Mouse (Mus musculus): ENCODE measurements around the gene Tacr1. TPM values are rescaled to one million over a fixed set of nuclear protein-coding genes. Genes with fewer than 3 reads are reported as not detected.
"Not testable (repeated sequence)": the region's sequence is repeated elsewhere in the genome, so short reads cannot be mapped to it uniquely, and the experiment has no call there.

Gene Tacr1
- polyA plus RNA-seq (2015; fragmentation: Nextera tagmentation; extraction: Ambion mirVana), result 0.65 and 0.66 TPM in 2 replicates

DNA sequence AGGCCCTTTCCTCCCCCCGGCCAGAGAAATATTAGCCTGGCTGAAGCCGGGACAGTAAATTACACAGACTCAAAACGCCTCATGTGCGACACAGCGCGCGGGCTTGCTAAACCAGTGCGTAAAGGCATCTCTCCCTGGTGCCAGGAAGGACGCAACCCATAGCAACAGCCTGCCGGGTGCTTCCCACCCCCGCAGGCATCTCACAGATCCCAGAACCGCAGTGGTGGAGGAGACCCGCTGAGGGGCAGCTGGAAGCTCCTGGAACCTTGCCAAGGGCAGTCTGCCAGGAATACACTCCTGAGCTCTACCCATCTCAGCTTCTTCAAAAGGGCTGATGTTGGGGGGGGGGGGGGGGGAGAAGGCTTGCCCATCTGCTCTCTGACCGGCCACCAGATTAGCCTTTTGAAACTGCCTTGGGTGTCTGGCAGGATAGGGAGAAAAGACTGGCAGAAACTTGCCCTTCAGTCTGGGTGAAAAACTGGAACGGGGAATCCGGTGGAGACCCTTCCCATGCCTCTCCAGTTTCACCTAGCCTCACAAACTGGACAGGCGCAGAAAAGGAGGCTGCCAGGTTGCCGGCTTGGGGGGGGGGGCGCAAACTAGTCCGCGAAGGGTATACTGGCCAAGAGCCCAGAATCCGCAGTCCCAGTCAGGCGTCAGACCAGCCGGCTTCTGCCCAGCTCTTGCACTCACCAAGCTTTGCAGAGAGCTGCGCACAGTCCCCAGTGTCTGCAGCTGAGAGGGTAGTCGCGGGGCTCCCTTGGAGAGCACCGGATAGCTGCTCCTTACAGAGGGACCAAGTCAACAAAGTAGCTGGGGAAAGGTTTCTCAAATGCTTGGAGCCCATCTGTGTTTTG is at the start of gene Tacr1:
Tacr1 (plus strand) TSS at position 740 of the 857 bp plus-strand sequence.
- Histone ChIP-seq H3K27ac (peak within 1 kb of the TSS; percentile 23; the same call in 1 of the 2 replicates), H3K9me3 (no peaks in the 10 kb centered on the region), H3K36me3 (no peaks in the 10 kb centered on the region), H3K4me2 (peak within 1 kb of the TSS; percentile 63), H3K4me3 (peak within 1 kb of the TSS; percentile 32), H3K9ac (no peak within 1 kb of the TSS), H3K4me1 (peaks cover 22% of the 10 kb centered on the region), H3K27me3 (peaks cover 42% of the 10 kb centered on the region)
- ATAC-seq (ENCODE audit: borderline replicate concordance, extremely low read depth, low FRiP score, low TSS enrichment), result peak; percentile 78
- WGBS, result 1% methylated on average over 27 of the region's 28 CpGs

DNA sequence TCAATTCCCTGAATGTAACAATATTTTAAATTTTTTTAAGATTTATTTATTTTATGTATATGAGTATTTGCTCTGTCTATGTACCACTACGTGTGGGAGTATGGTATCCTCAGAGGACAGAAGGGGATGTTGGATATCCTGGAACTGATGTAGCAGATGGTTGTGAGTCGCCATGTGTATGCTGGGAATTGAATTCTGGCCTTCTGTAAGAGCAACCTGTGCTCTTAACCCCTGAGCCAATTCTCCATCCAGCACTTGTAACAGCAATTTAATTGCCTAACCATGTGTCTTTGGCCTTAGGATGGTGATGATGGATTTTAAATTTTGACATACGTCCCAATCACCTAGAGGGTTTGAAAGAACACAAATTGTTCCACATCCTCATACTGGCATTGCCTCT is 26.0 kb upstream of the Tacr1 start:
- no peaks in the 10 kb centered on the region for H3K36me3 ChIP-seq
- no peak overlapping the region for H3K4me2 ChIP-seq
- 77% methylated on average over 3 of the region's 3 CpGs for WGBS
- H3K4me3 ChIP-seq, result no peak overlapping the region
- no peaks in the 10 kb centered on the region for H3K4me1 ChIP-seq
- H3K9ac ChIP-seq, result no peak overlapping the region
- ATAC-seq (ENCODE audit: borderline replicate concordance, extremely low read depth, low FRiP score, low TSS enrichment), result no peak
- no peaks in the 10 kb centered on the region for H3K27me3 ChIP-seq
- H3K27ac ChIP-seq, result no peak overlapping the region
- no peaks in the 10 kb centered on the region for H3K9me3 ChIP-seq

DNA sequence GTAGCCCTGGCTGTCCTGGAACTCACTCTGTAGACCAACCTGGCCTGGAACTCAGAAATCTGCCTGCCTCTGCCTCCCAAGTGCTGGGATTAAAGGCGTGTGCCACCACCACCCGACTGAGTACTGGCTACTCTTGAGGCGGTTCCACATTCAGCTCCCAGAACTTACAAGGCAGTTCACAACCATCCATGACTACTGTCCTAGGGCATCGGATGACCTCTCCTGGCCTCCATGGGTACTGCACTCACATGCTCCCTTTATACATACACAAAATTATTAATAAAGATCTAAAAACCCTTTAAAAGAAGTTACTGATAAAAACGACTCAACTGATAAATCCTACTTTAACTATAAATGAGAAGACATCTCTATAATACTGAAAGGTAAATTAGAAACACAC is 18.6 kb upstream of the Tacr1 start:
- ATAC-seq (ENCODE audit: borderline replicate concordance, extremely low read depth, low FRiP score, low TSS enrichment), result no peak
- no peak overlapping the region for H3K9ac ChIP-seq
- WGBS, result 90% methylated on average over 5 of the region's 5 CpGs

DNA sequence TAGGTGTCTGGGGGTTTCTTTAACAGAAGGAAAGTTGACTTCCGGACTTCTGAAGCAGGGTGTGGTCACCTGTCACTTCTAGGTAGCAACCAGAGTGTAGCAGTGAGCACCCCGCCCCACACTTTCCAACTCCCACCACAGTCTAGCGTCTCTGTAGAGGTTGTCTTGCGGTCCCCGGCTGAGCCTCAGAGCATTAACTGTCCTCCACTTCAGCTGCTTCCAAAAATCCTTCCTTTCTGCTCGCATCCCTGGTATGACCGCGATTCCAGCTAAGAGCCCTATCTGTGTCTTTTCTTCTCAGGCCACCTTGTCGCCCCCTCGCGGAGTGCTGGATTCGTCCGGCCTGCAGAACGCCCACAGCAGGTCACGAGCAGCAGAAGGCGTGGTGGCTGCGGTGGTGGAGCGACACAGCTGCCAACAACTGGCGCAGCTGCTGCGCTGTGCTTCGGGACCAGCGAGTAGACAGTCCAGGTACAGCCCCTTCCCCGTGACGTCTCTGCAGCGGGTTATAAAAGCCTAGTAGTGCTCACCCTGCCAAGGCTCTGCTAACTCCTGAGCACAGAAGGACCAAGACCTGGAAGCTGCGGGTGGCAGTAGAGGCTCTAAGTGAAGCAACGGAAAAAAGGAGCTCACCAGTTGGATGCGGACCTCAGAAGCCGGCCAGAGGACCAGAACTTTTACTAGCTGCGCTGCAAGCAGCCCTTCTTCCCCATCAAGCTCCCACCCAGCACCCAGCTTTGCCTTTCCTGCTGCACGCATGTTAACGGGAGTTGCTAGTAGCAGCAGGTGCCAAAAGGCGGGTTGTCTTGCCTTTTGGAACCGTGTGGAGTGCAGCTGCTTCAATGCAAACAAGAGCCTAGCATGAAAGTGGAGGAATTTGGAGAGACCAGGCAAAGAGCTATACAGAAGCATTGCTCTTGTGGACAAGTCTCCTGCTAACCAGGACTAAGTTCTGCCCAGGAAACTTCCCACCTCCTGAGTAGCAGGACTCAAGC is 664 bp downstream of the Tacr1 start:
- peak overlapping the region; percentile 63 for H3K4me2 ChIP-seq
- peak; percentile 43; the same call in 1 of the 2 replicates for ATAC-seq (ENCODE audit: borderline replicate concordance, extremely low read depth, low FRiP score, low TSS enrichment)
- peak overlapping the region; percentile 23; the same call in 1 of the 2 replicates for H3K27ac ChIP-seq
- 2% methylated on average over 34 of the region's 34 CpGs for WGBS
- no peaks in the 10 kb centered on the region for H3K36me3 ChIP-seq
- peaks cover 22% of the 10 kb centered on the region for H3K4me1 ChIP-seq
- H3K9ac ChIP-seq, result no peak overlapping the region
- peak overlapping the region; percentile 32 for H3K4me3 ChIP-seq
- peaks cover 42% of the 10 kb centered on the region for H3K27me3 ChIP-seq
- no peaks in the 10 kb centered on the region for H3K9me3 ChIP-seq

More for the DNA sequence above, 18.6 kb upstream of the Tacr1 start:
- H3K27me3 ChIP-seq, result no peaks in the 10 kb centered on the region
- H3K36me3 ChIP-seq, result no peaks in the 10 kb centered on the region
- no peak overlapping the region for H3K27ac ChIP-seq
- H3K9me3 ChIP-seq, result no peaks in the 10 kb centered on the region
- no peaks in the 10 kb centered on the region for H3K4me1 ChIP-seq
- no peak overlapping the region for H3K4me2 ChIP-seq
- H3K4me3 ChIP-seq, result no peak overlapping the region

DNA sequence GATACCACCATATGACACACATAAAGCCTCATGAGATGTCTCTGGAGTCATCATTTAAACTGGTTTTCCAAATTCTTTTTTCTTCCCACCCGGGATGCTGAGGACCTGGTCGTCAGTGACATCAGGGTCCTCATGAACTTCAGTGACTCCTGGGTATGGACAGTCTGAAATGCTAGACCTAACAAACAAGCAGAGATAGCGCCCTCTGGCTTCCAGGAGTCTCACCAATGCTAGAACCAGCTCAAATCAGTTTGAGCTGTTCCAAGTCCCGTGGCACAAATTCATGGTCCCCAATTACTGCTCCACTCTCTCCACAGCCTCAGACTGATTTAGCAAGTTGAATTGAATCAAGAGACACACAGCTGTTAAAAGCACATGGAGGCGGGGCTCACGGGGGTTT is 16.2 kb downstream of the Tacr1 start:
- Histone ChIP-seq H3K9me3 (no peaks in the 10 kb centered on the region), H3K9ac (no peak overlapping the region), H3K27me3 (no peaks in the 10 kb centered on the region), H3K4me2 (no peak overlapping the region), H3K4me3 (no peak overlapping the region), H3K4me1 (no peaks in the 10 kb centered on the region), H3K27ac (no peak overlapping the region), H3K36me3 (no peaks in the 10 kb centered on the region)
- no peak for ATAC-seq (ENCODE audit: borderline replicate concordance, extremely low read depth, low FRiP score, low TSS enrichment)
- 66% methylated on average over 6 of the region's 6 CpGs for WGBS

DNA sequence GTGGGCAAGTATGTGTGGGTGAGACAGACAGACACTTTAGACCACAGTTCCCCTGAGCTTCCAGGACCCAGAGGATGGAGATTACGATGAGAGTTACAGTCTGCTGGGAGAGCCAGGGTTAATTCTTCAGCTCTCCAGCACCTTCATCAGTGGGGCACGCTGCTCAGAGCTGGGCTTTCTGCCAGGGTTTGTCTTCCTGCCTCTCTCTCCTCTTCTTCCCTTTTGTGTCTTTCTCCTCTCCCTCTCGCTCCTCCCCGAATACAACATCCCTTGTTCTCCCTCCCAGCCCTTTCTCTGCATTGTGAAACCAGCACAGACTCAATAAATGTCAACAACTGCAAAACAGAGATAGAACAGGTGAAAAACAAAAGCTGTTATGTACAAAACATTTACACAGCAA is 18.1 kb downstream of the Tacr1 start:
- H3K4me1 ChIP-seq, result no peaks in the 10 kb centered on the region
- no peak overlapping the region for H3K9ac ChIP-seq
- ATAC-seq (ENCODE audit: borderline replicate concordance, extremely low read depth, low FRiP score, low TSS enrichment), result no peak
- no peak overlapping the region for H3K27ac ChIP-seq
- no peak overlapping the region for H3K4me2 ChIP-seq
- no peaks in the 10 kb centered on the region for H3K36me3 ChIP-seq
- no peaks in the 10 kb centered on the region for H3K27me3 ChIP-seq
- no peak overlapping the region for H3K4me3 ChIP-seq
- H3K9me3 ChIP-seq, result no peaks in the 10 kb centered on the region
- WGBS, result 12% methylated on average over 4 of the region's 4 CpGs

DNA sequence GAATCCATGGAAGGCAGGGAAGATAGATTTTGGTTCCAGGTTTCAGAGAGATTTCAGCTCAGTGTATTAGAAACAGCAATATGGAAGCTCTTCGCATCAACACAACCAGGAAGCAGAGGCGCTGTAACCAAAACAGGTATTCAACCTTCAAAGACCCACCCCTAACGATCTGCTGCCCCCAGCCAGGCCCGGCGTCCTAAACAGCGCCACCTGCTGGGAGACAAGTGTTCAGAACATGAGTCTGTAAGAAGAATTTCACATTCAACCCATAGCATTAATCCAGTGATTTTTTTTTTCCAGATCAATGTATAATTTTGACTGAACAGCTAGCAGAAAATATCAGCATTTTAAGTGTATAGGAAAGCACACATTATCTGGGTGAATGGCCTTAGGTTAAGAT is 26.8 kb downstream of the Tacr1 start:
- Histone ChIP-seq H3K36me3 (no peaks in the 10 kb centered on the region), H3K4me2 (no peak overlapping the region), H3K27me3 (no peaks in the 10 kb centered on the region), H3K9ac (no peak overlapping the region), H3K4me3 (no peak overlapping the region), H3K9me3 (no peaks in the 10 kb centered on the region), H3K27ac (no peak overlapping the region), H3K4me1 (no peaks in the 10 kb centered on the region)
- ATAC-seq (ENCODE audit: borderline replicate concordance, extremely low read depth, low FRiP score, low TSS enrichment), result no peak
- WGBS, result 59% methylated on average over 6 of the region's 6 CpGs

DNA sequence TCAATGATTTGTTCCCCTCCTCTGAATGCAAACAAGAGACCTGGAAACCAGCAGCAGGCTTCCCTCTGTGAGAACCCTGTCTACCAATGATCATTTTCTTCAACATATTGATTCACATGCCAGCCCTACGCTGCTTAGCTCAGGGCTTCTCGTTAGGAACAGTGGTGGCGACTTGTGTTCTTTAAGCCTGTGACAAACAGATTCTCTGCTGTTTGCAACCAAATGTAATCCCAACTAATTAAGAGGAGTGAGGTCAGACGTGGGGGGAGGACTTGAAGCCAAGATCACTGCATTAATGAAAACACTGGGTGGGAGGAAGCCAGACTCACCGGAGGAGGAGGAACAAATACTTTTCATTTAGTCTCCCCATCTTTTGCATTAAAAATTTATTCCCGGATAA is 27.6 kb downstream of the Tacr1 start:
- Histone ChIP-seq H3K4me3 (no peak overlapping the region), H3K4me1 (no peaks in the 10 kb centered on the region)
- 68% methylated on average over 6 of the region's 6 CpGs for WGBS

DNA sequence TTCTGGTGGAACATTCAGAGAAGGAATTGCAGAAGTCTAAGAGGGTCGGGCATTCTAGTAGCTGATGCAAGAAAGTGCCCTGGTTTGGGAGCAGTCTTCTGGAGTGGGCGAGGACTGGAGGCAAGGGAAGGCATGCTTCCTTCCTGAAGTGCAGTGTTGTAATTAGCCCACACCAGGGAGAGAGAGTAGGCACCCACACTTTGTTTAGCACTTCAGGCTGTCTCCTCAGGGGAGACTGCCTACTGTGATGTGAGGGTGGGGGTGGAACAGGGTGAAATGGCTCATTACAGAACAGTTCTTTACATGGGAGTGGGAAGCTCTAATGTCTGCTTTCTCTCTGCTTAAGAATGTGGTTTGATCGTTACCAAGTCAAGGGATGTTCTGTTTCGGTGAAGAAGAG is 35.0 kb downstream of the Tacr1 start:
- Histone ChIP-seq H3K36me3 (no peaks in the 10 kb centered on the region), H3K9ac (no peak overlapping the region), H3K4me1 (no peaks in the 10 kb centered on the region), H3K4me2 (no peak overlapping the region), H3K9me3 (no peaks in the 10 kb centered on the region), H3K27ac (no peak overlapping the region), H3K27me3 (no peaks in the 10 kb centered on the region), H3K4me3 (no peak overlapping the region)
- 68% methylated on average over 4 of the region's 4 CpGs for WGBS
- no peak for ATAC-seq (ENCODE audit: borderline replicate concordance, extremely low read depth, low FRiP score, low TSS enrichment)

More for the DNA sequence above, 27.6 kb downstream of the Tacr1 start:
- Histone ChIP-seq H3K9ac (no peak overlapping the region), H3K4me2 (no peak overlapping the region), H3K9me3 (no peaks in the 10 kb centered on the region), H3K27me3 (no peaks in the 10 kb centered on the region), H3K36me3 (no peaks in the 10 kb centered on the region), H3K27ac (no peak overlapping the region)
- ATAC-seq (ENCODE audit: borderline replicate concordance, extremely low read depth, low FRiP score, low TSS enrichment), result no peak

DNA sequence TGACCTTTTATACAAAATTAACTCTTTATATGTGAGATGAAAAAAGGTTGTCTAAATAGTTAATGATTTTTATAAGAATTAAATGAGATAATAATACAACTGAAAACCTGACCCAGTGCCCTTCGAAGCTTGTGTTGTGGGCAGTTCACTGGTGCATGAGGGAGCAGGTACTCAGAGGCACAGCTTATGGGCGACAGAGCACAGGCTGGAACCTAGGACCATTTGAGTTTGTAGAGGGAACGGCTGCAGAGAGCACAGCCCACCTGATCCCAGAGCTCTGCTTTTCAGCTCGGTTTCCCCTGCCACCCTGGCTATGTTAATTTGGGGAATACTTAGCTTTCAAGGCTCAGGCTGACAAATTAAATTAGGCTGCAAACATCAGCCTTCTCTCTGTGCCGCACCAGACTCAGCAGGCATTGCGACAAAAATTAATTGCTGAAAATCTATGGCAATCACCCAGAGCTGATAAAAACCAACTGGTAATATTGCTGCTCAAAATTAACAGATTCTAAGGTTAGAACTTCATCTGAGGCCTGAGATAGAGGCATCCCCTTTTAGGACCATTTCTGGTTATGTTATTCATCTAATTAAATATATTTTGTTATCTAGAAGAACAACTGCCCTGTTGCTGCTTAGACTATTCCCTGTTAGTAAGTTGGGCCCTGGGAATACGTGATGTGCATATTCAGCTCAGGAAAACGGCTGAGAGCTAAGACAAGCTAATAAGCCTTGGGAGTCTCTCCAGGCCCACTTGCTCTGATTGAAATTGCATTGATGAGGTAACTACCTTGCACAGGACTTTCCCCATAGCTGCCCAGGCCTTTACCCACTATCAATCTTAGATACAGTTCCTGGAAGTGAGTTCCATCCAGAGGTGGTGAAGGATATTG is 50.3 kb downstream of the Tacr1 start:
- H3K9ac ChIP-seq; H3K4me2 ChIP-seq; H3K27me3 ChIP-seq; H3K27ac ChIP-seq; H3K4me1 ChIP-seq; H3K36me3 ChIP-seq; ATAC-seq (ENCODE audit: borderline replicate concordance, extremely low read depth, low FRiP score, low TSS enrichment); H3K9me3 ChIP-seq; H3K4me3 ChIP-seq: not testable (repeated sequence)
- WGBS, result 66% methylated on average over 8 of the region's 8 CpGs

DNA sequence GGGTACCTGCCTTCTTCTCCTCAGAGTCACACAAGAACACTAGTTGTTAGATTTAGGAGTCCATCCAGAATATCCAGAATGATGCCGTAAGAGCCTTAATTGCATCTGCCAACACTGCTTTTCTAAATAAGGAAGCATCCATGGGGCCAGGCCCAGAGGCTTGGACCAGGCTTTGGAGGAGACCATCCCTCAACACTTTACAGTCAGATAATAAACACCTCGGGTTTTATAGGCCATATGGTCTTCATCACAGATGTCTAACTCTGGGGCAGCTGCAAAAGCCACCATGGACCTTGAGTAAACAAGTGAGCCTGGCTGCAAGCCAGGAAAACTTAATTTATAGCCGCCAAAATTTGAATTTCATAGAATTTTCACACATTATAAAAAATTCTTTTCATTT is 53.1 kb downstream of the Tacr1 start:
- no peaks in the 10 kb centered on the region for H3K9me3 ChIP-seq
- WGBS, result 37% methylated on average over 3 of the region's 3 CpGs
- H3K36me3 ChIP-seq, result no peaks in the 10 kb centered on the region
- H3K9ac ChIP-seq, result no peak overlapping the region
- no peak overlapping the region for H3K4me2 ChIP-seq
- H3K4me1 ChIP-seq, result 0 out of 2 replicates have a peak, but pooled peaks cover 6% of the 10 kb centered on the region
- H3K27ac ChIP-seq, result no peak overlapping the region
- no peak overlapping the region for H3K4me3 ChIP-seq
- peak; percentile 83; the same call in 1 of the 2 replicates for ATAC-seq (ENCODE audit: borderline replicate concordance, extremely low read depth, low FRiP score, low TSS enrichment)
- no peaks in the 10 kb centered on the region for H3K27me3 ChIP-seq
